15 mouse cellular contexts compared by ENCODE assay signal in the genomic region with DNA sequence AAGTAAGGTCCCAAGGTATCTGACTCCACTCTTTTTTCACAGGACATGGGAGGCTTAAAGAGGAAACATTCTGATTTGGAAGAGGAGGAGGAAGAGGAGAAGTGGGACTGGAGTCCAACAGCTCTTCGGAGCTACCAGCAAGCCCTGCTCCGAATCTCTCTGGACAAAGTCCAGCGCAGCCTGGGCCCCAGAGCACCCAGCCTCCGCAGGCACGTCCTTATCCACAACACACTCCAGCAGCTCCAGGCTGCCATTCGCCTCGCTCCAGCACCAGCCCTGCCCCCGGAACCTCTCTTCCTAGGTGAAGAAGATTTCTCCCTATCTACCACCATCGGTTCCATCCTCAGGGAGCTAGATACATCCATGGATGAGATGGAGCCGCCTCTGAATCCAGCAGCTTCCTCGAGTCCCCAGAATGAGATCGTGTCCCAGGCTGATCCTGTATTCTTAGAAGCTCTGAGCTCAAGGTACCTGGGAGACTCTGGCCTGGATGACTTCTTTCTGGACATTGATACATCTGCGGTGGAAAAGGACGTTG. TPM values are rescaled to one million over a fixed set of nuclear protein-coding genes. Genes with fewer than 3 reads are reported as not detected.
DNase-seq lines count a peak whose midpoint lies in the region; ATAC-seq lines count a peak whose summit lies in the region.
"Had no signal": no experiment of that assay in that cellular context is flagged by ENCODE, and none has a peak within 500 bp of the region (broad histone marks: within the 10 kb centered on the region; RNA-seq: fewer than 3 reads in every experiment).

No protein-coding gene starts in this region.

- peaks cover 17% of the 10 kb centered on the region for H3K36me3 ChIP-seq in forebrain, embryonic 13.5 days (ENCODE audit: poor library complexity, severe bottlenecking)
- peaks cover 9% of the 10 kb centered on the region; the same call in 1 of the 2 replicates for H3K36me3 ChIP-seq in forebrain, embryonic 11.5 days (ENCODE audit: control insufficient read depth, insufficient read depth, low read length)
- peaks cover 14% of the 10 kb centered on the region for H3K36me3 ChIP-seq in kidney, embryonic 14.5 days (ENCODE audit: control insufficient read depth, insufficient read depth, low read length)
- H3K36me3 ChIP-seq in stomach, embryonic 16.5 days (ENCODE audit: control insufficient read depth, insufficient read depth, low read length) = peaks cover 10% of the 10 kb centered on the region

- no peak for DNase-seq in forebrain, embryonic 11.5 days (ENCODE audit: low spot score)
- DNase-seq in kidney, adult 18-20 months = peak; percentile 54
- DNase-seq in kidney, postnatal 10 days = peak; percentile 62
- no peak for DNase-seq in thymus, postnatal 10 days (ENCODE audit: low spot score in 2 of 2)
- no peak for DNase-seq in B cell, adult 2 months
- DNase-seq: adrenal gland, postnatal 36 days; cerebellum, adult 11 months; forebrain, postnatal 0 days; lung, postnatal 10 days; thymus, adult 2 months had no signal

- no peaks in the 10 kb centered on the region for H3K9me3 ChIP-seq in forebrain, embryonic 13.5 days (replicated peaks)
- H3K9me3 ChIP-seq in forebrain, embryonic 11.5 days (ENCODE audit: control insufficient read depth, low read length) = no peaks in the 10 kb centered on the region
- H3K9me3 ChIP-seq in kidney, embryonic 14.5 days (ENCODE audit: control insufficient read depth, low read length) = no peaks in the 10 kb centered on the region
- H3K9me3 ChIP-seq in stomach, embryonic 16.5 days (replicated peaks; ENCODE audit: control insufficient read depth, low read length) = no peaks in the 10 kb centered on the region

- 0 out of 2 replicates have a peak overlapping the region, but pooled peaks have one; percentile 16 for H3K9ac ChIP-seq in forebrain, embryonic 13.5 days
- H3K9ac ChIP-seq in forebrain, embryonic 11.5 days (ENCODE audit: low read length) = no peak overlapping the region
- H3K9ac ChIP-seq in kidney, embryonic 14.5 days (ENCODE audit: low read depth, low read length) = no peak overlapping the region
- peak overlapping the region; percentile 19; the same call in 1 of the 2 replicates for H3K9ac ChIP-seq in stomach, embryonic 16.5 days (ENCODE audit: low read length)
- H3K9ac ChIP-seq: forebrain, postnatal 0 days had no signal

- H3K4me3 ChIP-seq in forebrain, embryonic 13.5 days = no peak overlapping the region
- no peak overlapping the region for H3K4me3 ChIP-seq in forebrain, embryonic 11.5 days (ENCODE audit: low read depth, low read length)
- H3K4me3 ChIP-seq in kidney, embryonic 14.5 days (ENCODE audit: low read length) = no peak overlapping the region
- no peak overlapping the region for H3K4me3 ChIP-seq in stomach, embryonic 16.5 days (replicated peaks; ENCODE audit: low read length)

- no peak overlapping the region for H3K4me2 ChIP-seq in forebrain, embryonic 13.5 days
- H3K4me2 ChIP-seq in forebrain, embryonic 11.5 days (ENCODE audit: low read depth, low read length, severe bottlenecking) = no peak overlapping the region
- H3K4me2 ChIP-seq in kidney, embryonic 14.5 days (replicated peaks; ENCODE audit: low read depth, low read length) = no peak overlapping the region
- H3K4me2 ChIP-seq in stomach, embryonic 16.5 days (ENCODE audit: low read depth, low read length) = no peak overlapping the region

- ATAC-seq in forebrain, embryonic 13.5 days = no peak
- no peak for ATAC-seq in forebrain, embryonic 11.5 days (replicated peaks; ENCODE audit: low FRiP score)
- no peak for ATAC-seq in kidney, embryonic 14.5 days (ENCODE audit: low FRiP score, low TSS enrichment)
- ATAC-seq in stomach, embryonic 16.5 days (ENCODE audit: insufficient read depth, low FRiP score) = no peak
- ATAC-seq: forebrain, postnatal 0 days; Patski had no signal

- no peak overlapping the region for H3K27ac ChIP-seq in forebrain, embryonic 13.5 days
- H3K27ac ChIP-seq in forebrain, embryonic 11.5 days (ENCODE audit: low read depth, low read length) = no peak overlapping the region
- H3K27ac ChIP-seq in kidney, embryonic 14.5 days (ENCODE audit: low read depth, low read length) = no peak overlapping the region
- H3K27ac ChIP-seq in stomach, embryonic 16.5 days (ENCODE audit: low read length) = no peak overlapping the region
- H3K27ac ChIP-seq: kidney, postnatal 0 days had no signal

- peaks cover 14% of the 10 kb centered on the region; the same call in 1 of the 2 replicates for H3K4me1 ChIP-seq in forebrain, embryonic 13.5 days
- no peaks in the 10 kb centered on the region for H3K4me1 ChIP-seq in forebrain, embryonic 11.5 days (replicated peaks; ENCODE audit: control insufficient read depth, insufficient read depth, low read length)
- peaks cover 21% of the 10 kb centered on the region for H3K4me1 ChIP-seq in kidney, embryonic 14.5 days (ENCODE audit: control insufficient read depth, insufficient read depth, low read length)
- peaks cover 17% of the 10 kb centered on the region for H3K4me1 ChIP-seq in stomach, embryonic 16.5 days (ENCODE audit: control insufficient read depth, insufficient read depth, low read length)

- H3K27me3 ChIP-seq in forebrain, embryonic 13.5 days = no peaks in the 10 kb centered on the region
- H3K27me3 ChIP-seq in forebrain, embryonic 11.5 days (ENCODE audit: control insufficient read depth, insufficient read depth, low read length) = no peaks in the 10 kb centered on the region
- no peaks in the 10 kb centered on the region for H3K27me3 ChIP-seq in kidney, embryonic 14.5 days (ENCODE audit: control insufficient read depth, insufficient read depth, low read length)
- H3K27me3 ChIP-seq in stomach, embryonic 16.5 days (ENCODE audit: control insufficient read depth, insufficient read depth, low read length) = no peaks in the 10 kb centered on the region
- H3K27me3 ChIP-seq: Patski had no signal

- 97% methylated on average over 14 of the region's 14 CpGs for WGBS in forebrain, embryonic 13.5 days
- WGBS in forebrain, embryonic 11.5 days = 94% methylated on average over 14 of the region's 14 CpGs
- 97% methylated on average over 14 of the region's 14 CpGs for WGBS in kidney, embryonic 14.5 days
- 92% methylated on average over 14 of the region's 14 CpGs for WGBS in stomach, embryonic 16.5 days

RNA-seq across cellular contexts. Expression of a gene that starts 2.6 kb away (rescaled TPM):
- polyA plus RNA-seq in forebrain, embryonic 13.5 days (2015; fragmentation: Nextera tagmentation; extraction: Ambion mirVana) = 18.8 and 19.2 TPM in 2 replicates
- polyA plus RNA-seq in forebrain, embryonic 11.5 days (2014; fragmentation: Nextera tagmentation; extraction: Ambion mirVana) = 23.0 and 23.4 TPM in 2 replicates
- polyA plus RNA-seq in kidney, embryonic 14.5 days (2014; fragmentation: Nextera tagmentation; extraction: Ambion mirVana) = 25.1 TPM in 2 replicates
- polyA plus RNA-seq in stomach, embryonic 16.5 days (2015; fragmentation: Nextera tagmentation; extraction: Ambion mirVana) = 38.1 and 39.4 TPM in 2 replicates

RNA-seq across cellular contexts. Expression of a gene that starts 10.5 kb away (rescaled TPM):
- polyA plus RNA-seq in forebrain, embryonic 13.5 days (2015; fragmentation: Nextera tagmentation; extraction: Ambion mirVana) = 8.5 and 8.7 TPM in 2 replicates
- polyA plus RNA-seq in forebrain, embryonic 11.5 days (2014; fragmentation: Nextera tagmentation; extraction: Ambion mirVana) = 16.3 and 18.2 TPM in 2 replicates
- 35.6 and 43.1 TPM in 2 replicates for polyA plus RNA-seq in kidney, embryonic 14.5 days (2014; fragmentation: Nextera tagmentation; extraction: Ambion mirVana)
- 42.0 and 45.9 TPM in 2 replicates for polyA plus RNA-seq in stomach, embryonic 16.5 days (2015; fragmentation: Nextera tagmentation; extraction: Ambion mirVana)

RNA-seq across cellular contexts. Expression of a gene that starts 23.0 kb away (rescaled TPM):
- 1.5 and 1.8 TPM in 2 replicates for polyA plus RNA-seq in forebrain, embryonic 13.5 days (2015; fragmentation: Nextera tagmentation; extraction: Ambion mirVana)
- 1.2 and 1.3 TPM in 2 replicates for polyA plus RNA-seq in forebrain, embryonic 11.5 days (2014; fragmentation: Nextera tagmentation; extraction: Ambion mirVana)
- polyA plus RNA-seq in kidney, embryonic 14.5 days (2014; fragmentation: Nextera tagmentation; extraction: Ambion mirVana) = 1.2 and 1.6 TPM in 2 replicates
- polyA plus RNA-seq in stomach, embryonic 16.5 days (2015; fragmentation: Nextera tagmentation; extraction: Ambion mirVana) = 3.7 and 4.0 TPM in 2 replicates

RNA-seq across cellular contexts. Expression of a gene that starts 28.4 kb away (rescaled TPM):
- polyA plus RNA-seq in forebrain, embryonic 13.5 days (2015; fragmentation: Nextera tagmentation; extraction: Ambion mirVana) = 16.8 and 17.3 TPM in 2 replicates
- 34.4 and 38.0 TPM in 2 replicates for polyA plus RNA-seq in forebrain, embryonic 11.5 days (2014; fragmentation: Nextera tagmentation; extraction: Ambion mirVana)
- polyA plus RNA-seq in kidney, embryonic 14.5 days (2014; fragmentation: Nextera tagmentation; extraction: Ambion mirVana) = 40.6 and 41.2 TPM in 2 replicates
- polyA plus RNA-seq in stomach, embryonic 16.5 days (2015; fragmentation: Nextera tagmentation; extraction: Ambion mirVana) = 112 and 113 TPM in 2 replicates

RNA-seq across cellular contexts. Expression of a gene that starts 28.7 kb away (rescaled TPM):
- polyA plus RNA-seq in forebrain, embryonic 13.5 days (2015; fragmentation: Nextera tagmentation; extraction: Ambion mirVana) = 0.43 and 0.71 TPM in 2 replicates
- polyA plus RNA-seq in forebrain, embryonic 11.5 days (2014; fragmentation: Nextera tagmentation; extraction: Ambion mirVana) = 0.19 and 0.28 TPM in 2 replicates
- polyA plus RNA-seq in kidney, embryonic 14.5 days (2014; fragmentation: Nextera tagmentation; extraction: Ambion mirVana) = 0.39 and 0.54 TPM in 2 replicates
- polyA plus RNA-seq in stomach, embryonic 16.5 days (2015; fragmentation: Nextera tagmentation; extraction: Ambion mirVana) = 0.50 and 0.57 TPM in 2 replicates

Comparison
In these comparisons a context has a peak if more than half of its experiments do, and no peak if none do; other contexts are left out.
1. H3K9ac ChIP-seq: peak in forebrain, embryonic 13.5 days (single experiment) and stomach, embryonic 16.5 days (single experiment); none in forebrain, embryonic 11.5 days (single experiment) and kidney, embryonic 14.5 days (single experiment).
2. DNase-seq: peak in kidney, adult 18-20 months (single experiment) and kidney, postnatal 10 days (single experiment); none in forebrain, embryonic 11.5 days (single experiment), thymus, postnatal 10 days (0 of 2) and B cell, adult 2 months (0 of 2).